In genomic region chr13:56151404-56152226, GRCm38 (mm10) we compare ENCODE assay signal across 8 mouse cellular contexts. TPM values are rescaled to one million over a fixed set of nuclear protein-coding genes. Genes with fewer than 3 reads are reported as not detected.
DNase-seq lines count a peak whose midpoint lies in the region; ATAC-seq and TF ChIP-seq lines count a peak whose summit lies in the region.

No protein-coding gene starts in this region.

- no peak overlapping the region for H3K4me2 ChIP-seq in forebrain, embryonic 16.5 days (ENCODE audit: low read length)
- 0 out of 2 replicates have a peak overlapping the region, but pooled peaks have one; percentile 6 for H3K4me2 ChIP-seq in hindbrain, postnatal 0 days (ENCODE audit: low read depth, low read length)

- TF ChIP-seq CTCF in hindbrain, postnatal 0 days (IDR thresholded peaks at IDR 0.05; ENCODE audit: low read depth), result peak; percentile 86

- intact Hi-C loops in left cerebral cortex, postnatal 4 days (cut with DNase I), result no loop called here

- no peak overlapping the region for H3K27ac ChIP-seq in forebrain, embryonic 16.5 days (ENCODE audit: low read length)
- no peak overlapping the region for H3K27ac ChIP-seq in hindbrain, postnatal 0 days

- no peak overlapping the region for H3K4me3 ChIP-seq in forebrain, embryonic 16.5 days (replicated peaks; ENCODE audit: low read length)
- no peak overlapping the region for H3K4me3 ChIP-seq in hindbrain, postnatal 0 days (ENCODE audit: low read length)

- DNase-seq in ovary, postnatal 14 days (ENCODE audit: low spot score), result peak; percentile 66
- no peak for DNase-seq in ovary, adult 18-20 months (ENCODE audit: low spot score)
- peak; percentile 71 for DNase-seq in c-Kit-positive CD71-positive TER-119-positive erythroid progenitor cells, embryonic 14.5 days (ENCODE audit: low spot score)
- DNase-seq in hindbrain, postnatal 0 days (ENCODE audit: low spot score), result peak; percentile 92
- peak; percentile 71 for DNase-seq in left cerebral cortex, postnatal 4 days
- peak; percentile 67 to 85 for DNase-seq in spleen, postnatal 4 days (ENCODE audit: low spot score in 2 of 2)

- WGBS in forebrain, embryonic 16.5 days, result 43% methylated on average over 22 of the region's 22 CpGs
- 54% methylated on average over 22 of the region's 22 CpGs for WGBS in hindbrain, postnatal 0 days

- no peaks in the 10 kb centered on the region for H3K36me3 ChIP-seq in forebrain, embryonic 16.5 days (ENCODE audit: control insufficient read depth, insufficient read depth)
- no peaks in the 10 kb centered on the region for H3K36me3 ChIP-seq in hindbrain, postnatal 0 days (ENCODE audit: insufficient read depth, low read length)

- H3K4me1 ChIP-seq in forebrain, embryonic 16.5 days (replicated peaks; ENCODE audit: control insufficient read depth, insufficient read depth, low read length), result no peaks in the 10 kb centered on the region
- no peaks in the 10 kb centered on the region for H3K4me1 ChIP-seq in hindbrain, postnatal 0 days (ENCODE audit: insufficient read depth, low read length)

- no peaks in the 10 kb centered on the region for H3K9me3 ChIP-seq in forebrain, embryonic 16.5 days (ENCODE audit: control insufficient read depth, low read length)
- H3K9me3 ChIP-seq in hindbrain, postnatal 0 days (ENCODE audit: low read length), result no peaks in the 10 kb centered on the region

- no peaks in the 10 kb centered on the region for H3K27me3 ChIP-seq in forebrain, embryonic 16.5 days (replicated peaks; ENCODE audit: control insufficient read depth, insufficient read depth, low read length)
- no peaks in the 10 kb centered on the region for H3K27me3 ChIP-seq in hindbrain, postnatal 0 days (ENCODE audit: insufficient read depth, low read length)

- H3K9ac ChIP-seq in forebrain, embryonic 16.5 days (replicated peaks; ENCODE audit: low read depth, low read length), result no peak overlapping the region
- no peak overlapping the region for H3K9ac ChIP-seq in hindbrain, postnatal 0 days (replicated peaks; ENCODE audit: low read length)

- 0 out of 2 replicates have a peak, but pooled peaks have one; percentile 45 for ATAC-seq in forebrain, embryonic 16.5 days
- ATAC-seq in hindbrain, postnatal 0 days, result 0 out of 2 replicates have a peak, but pooled peaks have one; percentile 40
- peak; percentile 91 for ATAC-seq in megakaryocyte-erythroid progenitor cell, adult 5-6 weeks (replicated peaks; ENCODE audit: low FRiP score, low TSS enrichment, poor library complexity, severe bottlenecking)

RNA-seq across cellular contexts. Expression of gene H2afy, which starts 15.5 kb away (rescaled TPM):
- 370 and 392 TPM in 2 replicates for polyA plus RNA-seq in forebrain, embryonic 16.5 days (2015; fragmentation: Nextera tagmentation; extraction: Ambion mirVana)
- 181 and 192 TPM in 2 replicates for total RNA-seq in hindbrain, postnatal 0 days (2014; rRNA removed)
- polyA plus RNA-seq in hindbrain, postnatal 0 days (2015; fragmentation: Nextera tagmentation; extraction: Ambion mirVana), result 175 and 193 TPM in 2 replicates
- 100 to 1,000 TPM; 114 to 116 TPM for total RNA-seq in left cerebral cortex, postnatal 4 days (2021)
- total RNA-seq in megakaryocyte-erythroid progenitor cell, adult 5-6 weeks (2014; fragmentation: Nextera tagmentation), result 188 and 192 TPM in 2 replicates
- 316 and 323 TPM in 2 replicates for total RNA-seq in megakaryocyte-erythroid progenitor cell, adult 5-6 weeks (2017)

RNA-seq across cellular contexts. Expression of gene Tifab, which starts 27.1 kb away (rescaled TPM):
- polyA plus RNA-seq in forebrain, embryonic 16.5 days (2015; fragmentation: Nextera tagmentation; extraction: Ambion mirVana), result 0.91 and 1.2 TPM in 2 replicates
- total RNA-seq in hindbrain, postnatal 0 days (2014; rRNA removed), result 0.31 TPM in 1 of 2 replicates, not detected in the other
- 0.54 and 0.75 TPM in 2 replicates for polyA plus RNA-seq in hindbrain, postnatal 0 days (2015; fragmentation: Nextera tagmentation; extraction: Ambion mirVana)
- under 1 TPM; 0.89 to 0.94 TPM for total RNA-seq in left cerebral cortex, postnatal 4 days (2021)
- 3.1 TPM in 1 of 2 replicates, not detected in the other for total RNA-seq in megakaryocyte-erythroid progenitor cell, adult 5-6 weeks (2014; fragmentation: Nextera tagmentation)
- 0.23 and 0.56 TPM in 2 replicates for total RNA-seq in megakaryocyte-erythroid progenitor cell, adult 5-6 weeks (2017)

Comparison
In these comparisons a context has a peak if more than half of its experiments do, and no peak if none do; other contexts are left out.
1. ATAC-seq: peak in every context shown above with its lines; median percentile 91 in megakaryocyte-erythroid progenitor cell, adult 5-6 weeks; 45 in forebrain, embryonic 16.5 days; 40 in hindbrain, postnatal 0 days.